Mouse (Mus musculus): ENCODE measurements around the gene Cbx5. TPM values are rescaled to one million over a fixed set of nuclear protein-coding genes. Genes with fewer than 3 reads are reported as not detected.
"Not testable (repeated sequence)": the region's sequence is repeated elsewhere in the genome, so short reads cannot be mapped to it uniquely, and the experiment has no call there.

Cbx5 gene
- 22.6 and 25.5 TPM in 2 replicates for total RNA-seq (2017)

GRCm38 (mm10) chr15:103239685-103240159, at the start of gene Cbx5:
Cbx5 (minus strand) TSS chr15:103239816.
- ATAC-seq (ENCODE audit: extremely low read depth, insufficient number of reproducible peaks, low FRiP score, poor library complexity, severe bottlenecking): peak; percentile 69

DNA sequence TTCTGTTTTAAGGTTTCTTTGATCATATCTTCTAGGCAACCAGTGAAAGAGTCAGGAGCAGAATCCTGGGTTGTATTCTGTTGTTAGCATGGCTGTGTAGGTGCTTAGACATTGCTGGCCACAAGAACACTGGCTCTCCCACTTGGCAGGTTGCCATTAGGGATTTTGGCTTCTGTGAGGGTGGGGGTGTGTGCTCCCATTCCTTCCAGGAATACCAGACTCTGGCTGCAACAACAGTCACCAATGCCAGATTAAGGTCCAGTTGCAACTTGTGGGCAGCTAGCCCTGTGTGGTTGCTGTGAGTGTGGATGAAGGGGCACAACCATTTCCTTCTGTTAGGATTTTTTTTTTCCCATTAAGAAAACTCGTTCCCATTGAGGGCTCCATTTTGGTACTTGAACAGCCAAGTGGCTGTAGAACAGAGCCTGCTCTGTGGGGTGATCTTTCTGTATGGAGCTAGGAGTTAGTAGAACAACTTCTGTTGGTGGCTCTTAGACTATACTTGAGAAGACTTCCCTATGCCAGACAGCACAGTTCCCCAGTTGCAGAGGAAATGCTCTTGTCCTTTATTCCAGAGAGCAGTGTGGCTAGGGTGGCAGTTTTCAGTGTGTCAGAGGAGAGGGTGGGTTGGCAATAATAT, 46.3 kb upstream of the Cbx5 start:
- no peak for ATAC-seq (ENCODE audit: extremely low read depth, insufficient number of reproducible peaks, low FRiP score, poor library complexity, severe bottlenecking)

DNA sequence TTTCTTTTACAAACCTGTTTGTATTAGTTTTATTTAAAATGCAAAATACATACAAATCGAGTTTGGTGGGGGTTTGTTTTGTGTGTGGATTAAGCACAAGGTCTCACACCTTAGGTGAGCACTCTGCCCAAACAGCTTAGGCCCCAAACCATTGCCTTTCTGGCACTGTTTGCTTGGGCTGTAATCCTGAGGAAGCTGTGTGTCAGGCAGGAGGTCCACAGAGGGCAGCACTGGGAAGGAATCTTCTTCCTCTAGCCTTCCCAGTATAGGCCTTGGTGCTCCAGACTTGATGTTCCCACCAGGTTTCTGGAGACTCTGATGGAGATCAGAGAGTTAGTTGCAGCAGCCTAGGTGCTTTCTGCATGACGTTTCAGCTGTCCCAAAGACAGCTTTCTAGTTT, 45.0 kb upstream of the Cbx5 start:
- no peak for ATAC-seq (ENCODE audit: extremely low read depth, insufficient number of reproducible peaks, low FRiP score, poor library complexity, severe bottlenecking)

GRCm38 (mm10) chr15:103284066-103284465, 44.5 kb upstream of the Cbx5 start:
- ATAC-seq (ENCODE audit: extremely low read depth, insufficient number of reproducible peaks, low FRiP score, poor library complexity, severe bottlenecking): peak; percentile 53; the same call in 1 of the 2 replicates

- ATAC-seq (ENCODE audit: extremely low read depth, insufficient number of reproducible peaks, low FRiP score, poor library complexity, severe bottlenecking): no peak
These were observed 42.0 kb upstream of the Cbx5 start for GRCm38 (mm10) chr15:103281465-103282205.

DNA sequence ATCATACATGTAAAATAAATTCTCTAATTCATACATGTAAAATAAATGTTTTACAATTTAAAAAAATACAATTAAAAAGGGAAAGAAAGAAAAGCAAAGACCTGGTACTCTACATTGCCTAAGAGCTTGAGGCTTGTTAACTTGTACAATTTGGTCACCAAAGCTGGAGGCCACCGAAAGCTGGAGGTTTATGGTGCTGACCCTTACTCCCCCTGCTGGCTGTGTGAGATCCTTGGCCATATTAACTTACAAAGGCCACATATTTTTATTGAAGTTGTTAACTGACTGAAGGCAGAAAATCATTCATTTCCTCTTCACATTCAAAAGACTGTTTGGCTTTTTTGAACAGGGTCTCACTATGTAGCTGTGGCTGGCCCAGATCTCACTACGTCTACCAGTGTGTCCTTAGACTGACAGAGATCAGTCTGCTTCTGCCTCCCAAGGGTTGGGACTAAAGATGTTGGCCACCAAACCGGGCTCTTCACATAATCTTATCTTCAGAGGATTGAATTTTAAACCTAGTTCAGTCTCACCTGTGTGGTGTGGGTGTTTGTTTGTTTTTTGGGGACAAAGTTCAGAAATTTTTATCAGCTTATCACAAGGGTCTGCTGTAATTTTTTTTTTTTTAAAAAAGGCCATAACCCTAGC, 41.3 kb upstream of the Cbx5 start:
- ATAC-seq (ENCODE audit: extremely low read depth, insufficient number of reproducible peaks, low FRiP score, poor library complexity, severe bottlenecking): peak; percentile 74

- no peak for ATAC-seq (ENCODE audit: extremely low read depth, insufficient number of reproducible peaks, low FRiP score, poor library complexity, severe bottlenecking)
These were observed 40.1 kb upstream of the Cbx5 start for GRCm38 (mm10) chr15:103279750-103280149.

GRCm38 (mm10) chr15:103277949-103278348, 38.3 kb upstream of the Cbx5 start:
- ATAC-seq (ENCODE audit: extremely low read depth, insufficient number of reproducible peaks, low FRiP score, poor library complexity, severe bottlenecking): no peak

- ATAC-seq (ENCODE audit: extremely low read depth, insufficient number of reproducible peaks, low FRiP score, poor library complexity, severe bottlenecking): not testable (repeated sequence)
These were observed 36.3 kb upstream of the Cbx5 start for GRCm38 (mm10) chr15:103275943-103276342.

GRCm38 (mm10) chr15:103272419-103273279, 33.0 kb upstream of the Cbx5 start, which contains the start of gene Copz1:
Copz1 (plus strand) TSS chr15:103272714.
- ATAC-seq (ENCODE audit: extremely low read depth, insufficient number of reproducible peaks, low FRiP score, poor library complexity, severe bottlenecking): peak; percentile 99

DNA sequence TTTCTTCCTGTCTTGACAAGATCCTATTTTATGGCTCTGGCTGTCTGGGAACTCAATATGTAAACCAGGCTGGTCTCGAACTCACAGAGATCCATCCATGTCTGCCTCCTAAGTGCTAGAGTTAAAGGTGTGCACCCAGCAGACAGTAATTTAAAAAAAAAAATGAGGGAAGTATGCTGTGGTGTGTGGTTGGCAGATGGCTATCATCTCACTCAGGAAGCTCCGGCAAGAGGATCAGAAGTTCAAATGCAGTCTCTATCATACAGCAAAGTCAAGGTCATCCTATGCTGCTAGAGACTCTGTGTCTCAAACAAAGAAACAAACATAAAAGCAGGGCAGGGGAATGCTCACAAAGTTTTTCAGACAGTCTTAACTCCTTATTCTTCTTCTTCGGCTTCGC, 29.3 kb upstream of the Cbx5 start:
- ATAC-seq (ENCODE audit: extremely low read depth, insufficient number of reproducible peaks, low FRiP score, poor library complexity, severe bottlenecking): no peak

DNA sequence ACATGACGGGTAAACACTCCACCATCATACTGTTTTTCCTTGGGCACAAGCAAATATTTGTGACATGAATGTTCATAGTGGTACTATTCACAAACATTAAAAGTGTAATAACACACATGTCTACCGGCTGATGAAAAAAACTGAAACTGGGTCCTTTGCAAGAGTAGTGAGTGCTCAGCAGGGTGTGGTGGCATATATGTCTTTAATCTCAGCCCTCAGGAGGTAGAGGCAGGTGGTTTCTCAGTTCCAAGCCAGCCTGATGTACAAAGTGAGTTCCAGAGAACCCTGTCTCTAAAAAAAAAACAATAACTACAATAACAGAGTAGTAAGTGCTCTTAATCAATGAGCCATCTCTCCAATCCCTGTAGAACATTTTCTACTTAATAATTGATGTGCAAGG, 25.2 kb upstream of the Cbx5 start:
- no peak for ATAC-seq (ENCODE audit: extremely low read depth, insufficient number of reproducible peaks, low FRiP score, poor library complexity, severe bottlenecking)

DNA sequence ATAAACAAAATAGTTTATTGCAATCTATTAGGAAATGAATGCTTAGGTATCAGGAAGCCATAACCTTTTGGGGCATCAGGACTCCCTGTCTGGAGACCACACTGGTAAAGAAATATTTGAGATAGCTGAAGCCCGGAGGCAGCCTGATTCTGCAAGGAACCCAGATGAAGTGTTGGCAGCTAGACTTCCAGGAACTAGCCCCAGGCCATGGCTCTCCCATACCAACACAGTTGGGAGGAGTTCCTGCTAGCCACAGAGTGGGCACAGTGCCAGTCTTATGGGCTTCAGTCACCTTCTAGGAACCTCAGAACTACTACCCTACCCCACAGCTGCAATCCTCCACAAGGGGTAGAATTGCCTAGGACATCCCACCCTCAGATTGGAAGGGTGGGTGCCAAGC, 20.4 kb upstream of the Cbx5 start:
- ATAC-seq (ENCODE audit: extremely low read depth, insufficient number of reproducible peaks, low FRiP score, poor library complexity, severe bottlenecking): no peak

GRCm38 (mm10) chr15:103259162-103259561, 19.5 kb upstream of the Cbx5 start:
- no peak for ATAC-seq (ENCODE audit: extremely low read depth, insufficient number of reproducible peaks, low FRiP score, poor library complexity, severe bottlenecking)

GRCm38 (mm10) chr15:103257790-103258728, 18.4 kb upstream of the Cbx5 start, which contains the start of gene Nfe2:
Nfe2 (minus strand) TSS chr15:103258403.
- ATAC-seq (ENCODE audit: extremely low read depth, insufficient number of reproducible peaks, low FRiP score, poor library complexity, severe bottlenecking): peak; percentile 93

DNA sequence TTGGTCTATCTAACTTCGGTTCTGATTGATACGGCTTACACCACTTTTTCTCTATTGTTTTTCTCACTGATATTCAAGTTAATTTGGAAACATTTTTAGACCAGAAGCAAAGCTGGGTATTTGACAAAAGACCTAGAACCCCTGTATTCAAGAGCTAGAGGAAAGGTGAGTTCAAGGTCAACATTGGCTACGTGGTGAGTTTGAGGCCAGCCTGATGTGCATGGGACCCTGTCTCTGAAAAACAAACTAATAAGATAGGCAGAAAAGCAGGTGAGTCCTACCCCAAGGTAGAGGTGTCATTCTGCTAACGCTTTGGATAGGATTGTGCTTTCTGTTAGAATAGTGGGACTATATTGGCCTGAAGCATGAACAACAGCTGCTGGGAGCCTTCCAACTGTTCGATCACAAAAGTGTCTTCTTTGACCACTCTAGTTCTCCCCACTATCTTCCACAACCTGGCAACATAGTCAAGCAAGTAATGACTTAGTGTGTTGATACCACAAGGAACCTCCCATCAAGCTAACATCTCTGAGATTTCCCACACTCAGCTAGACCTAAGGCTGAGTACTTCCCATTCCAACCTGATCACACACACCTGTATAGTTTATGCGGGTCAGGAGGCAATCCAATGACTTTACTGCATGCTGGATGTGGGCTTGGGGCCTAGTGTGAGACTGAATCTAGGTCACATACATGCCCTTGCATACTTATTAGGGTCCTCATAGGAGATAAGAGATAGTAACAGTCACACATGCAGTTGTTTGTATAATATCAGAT, 16.8 kb upstream of the Cbx5 start:
- ATAC-seq (ENCODE audit: extremely low read depth, insufficient number of reproducible peaks, low FRiP score, poor library complexity, severe bottlenecking): no peak

GRCm38 (mm10) chr15:103255169-103255568, 15.6 kb upstream of the Cbx5 start:
- ATAC-seq (ENCODE audit: extremely low read depth, insufficient number of reproducible peaks, low FRiP score, poor library complexity, severe bottlenecking): peak; percentile 17; the same call in 1 of the 2 replicates
